Mouse (Mus musculus): Measurements from ENCODE around the gene Slc2a1.

GRCm38 (mm10) chr4:119101392-119101791 is 7.1 kb upstream of the Slc2a1 start:
- TF ChIP-seq GATA1 (IDR thresholded peaks at IDR 0.05; ENCODE audit: low read length) (no peak), TAL1 (IDR thresholded peaks at IDR 0.05; ENCODE audit: low read length) (no peak)
